Mouse (Mus musculus): Measurements from ENCODE around the gene Actc1. TPM values are rescaled to one million over a fixed set of nuclear protein-coding genes. Genes with fewer than 3 reads are reported as not detected.

Actc1 gene
- polyA plus RNA-seq, 1 experiment from 2014 or later, result 188 TPM

DNA sequence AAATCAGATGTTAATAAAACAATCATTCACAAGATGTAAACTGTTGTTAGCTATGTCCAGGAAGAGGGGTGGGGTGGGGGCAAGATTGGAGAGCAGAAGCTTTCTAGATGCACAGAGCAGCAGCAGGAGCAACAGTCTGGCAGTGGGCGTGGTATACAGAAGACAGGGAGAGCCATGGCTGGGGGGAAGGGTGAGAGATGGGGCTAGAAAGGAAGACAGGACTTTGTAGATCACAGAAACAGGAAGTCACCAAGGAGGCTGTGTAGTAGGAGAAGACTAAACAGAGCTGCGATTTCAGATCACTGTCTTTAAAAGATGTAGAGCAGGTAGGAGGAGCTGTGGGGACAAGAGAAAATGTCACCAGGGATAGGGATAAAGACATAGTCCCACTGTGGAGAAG, 21.1 kb downstream of the Actc1 start:
- Histone ChIP-seq H3K27me3 (ENCODE audit: control insufficient read depth, insufficient read depth, low read length) (no peaks in the 10 kb centered on the region), H3K4me2 (ENCODE audit: low read depth) (no peak overlapping the region), H3K9ac (ENCODE audit: low read length) (no peak overlapping the region), H3K27ac (ENCODE audit: low read depth, low read length) (no peak overlapping the region), H3K9me3 (ENCODE audit: control insufficient read depth, low read length) (no peaks in the 10 kb centered on the region), H3K36me3 (ENCODE audit: control insufficient read depth, insufficient read depth, low read length) (no peaks in the 10 kb centered on the region), H3K4me3 (ENCODE audit: low read depth, low read length) (no peak overlapping the region), H3K4me1 (ENCODE audit: control insufficient read depth, insufficient read depth, low read length) (no peaks in the 10 kb centered on the region)
- ATAC-seq (ENCODE audit: insufficient read depth, low FRiP score, low TSS enrichment), result no peak
- no peak for DNase-seq (ENCODE audit: low spot score)
- WGBS, result 55% methylated on average over 2 of the region's 2 CpGs

- no peaks in the 10 kb centered on the region for H3K27me3 ChIP-seq (ENCODE audit: control insufficient read depth, insufficient read depth, low read length)
- H3K4me1 ChIP-seq (ENCODE audit: control insufficient read depth, insufficient read depth, low read length), result no peaks in the 10 kb centered on the region
- H3K9ac ChIP-seq (ENCODE audit: low read length), result no peak overlapping the region
- no peak overlapping the region for H3K4me3 ChIP-seq (ENCODE audit: low read depth, low read length)
- no peak overlapping the region for H3K27ac ChIP-seq (ENCODE audit: low read depth, low read length)
- WGBS, result 93% methylated on average over 6 of the region's 6 CpGs
- no peaks in the 10 kb centered on the region for H3K36me3 ChIP-seq (ENCODE audit: control insufficient read depth, insufficient read depth, low read length)
- no peak overlapping the region for H3K4me2 ChIP-seq (ENCODE audit: low read depth)
- DNase-seq (ENCODE audit: low spot score) (no peak), ATAC-seq (ENCODE audit: insufficient read depth, low FRiP score, low TSS enrichment) (no peak)
- H3K9me3 ChIP-seq (ENCODE audit: control insufficient read depth, low read length), result no peaks in the 10 kb centered on the region
Observed at GRCm38 (mm10) chr2:114023383-114023782, 30.0 kb downstream of the Actc1 start.

- Histone ChIP-seq H3K27ac (ENCODE audit: low read depth, low read length) (no peak overlapping the region), H3K4me3 (ENCODE audit: low read depth, low read length) (no peak overlapping the region), H3K9ac (ENCODE audit: low read length) (no peak overlapping the region), H3K9me3 (ENCODE audit: control insufficient read depth, low read length) (no peaks in the 10 kb centered on the region), H3K4me2 (ENCODE audit: low read depth) (no peak overlapping the region), H3K27me3 (ENCODE audit: control insufficient read depth, insufficient read depth, low read length) (no peaks in the 10 kb centered on the region), H3K36me3 (ENCODE audit: control insufficient read depth, insufficient read depth, low read length) (no peaks in the 10 kb centered on the region), H3K4me1 (ENCODE audit: control insufficient read depth, insufficient read depth, low read length) (no peaks in the 10 kb centered on the region)
- no peak for DNase-seq (ENCODE audit: low spot score)
- ATAC-seq (ENCODE audit: insufficient read depth, low FRiP score, low TSS enrichment), result no peak
Observed at GRCm38 (mm10) chr2:114020210-114020563, 33.2 kb downstream of the Actc1 start.

GRCm38 (mm10) chr2:114019474-114020209, 33.7 kb downstream of the Actc1 start:
- Histone ChIP-seq H3K4me3 (ENCODE audit: low read depth, low read length) (no peak overlapping the region), H3K9me3 (ENCODE audit: control insufficient read depth, low read length) (no peaks in the 10 kb centered on the region), H3K27me3 (ENCODE audit: control insufficient read depth, insufficient read depth, low read length) (peaks cover 2% of the 10 kb centered on the region), H3K4me1 (ENCODE audit: control insufficient read depth, insufficient read depth, low read length) (no peaks in the 10 kb centered on the region), H3K27ac (ENCODE audit: low read depth, low read length) (no peak overlapping the region), H3K36me3 (ENCODE audit: control insufficient read depth, insufficient read depth, low read length) (no peaks in the 10 kb centered on the region), H3K9ac (ENCODE audit: low read length) (no peak overlapping the region), H3K4me2 (ENCODE audit: low read depth) (no peak overlapping the region)
- DNase-seq (ENCODE audit: low spot score) (no peak), ATAC-seq (ENCODE audit: insufficient read depth, low FRiP score, low TSS enrichment) (0 out of 2 replicates have a peak, but pooled peaks have one; percentile 10)
- WGBS, result 79% methylated on average over 11 of the region's 11 CpGs

DNA sequence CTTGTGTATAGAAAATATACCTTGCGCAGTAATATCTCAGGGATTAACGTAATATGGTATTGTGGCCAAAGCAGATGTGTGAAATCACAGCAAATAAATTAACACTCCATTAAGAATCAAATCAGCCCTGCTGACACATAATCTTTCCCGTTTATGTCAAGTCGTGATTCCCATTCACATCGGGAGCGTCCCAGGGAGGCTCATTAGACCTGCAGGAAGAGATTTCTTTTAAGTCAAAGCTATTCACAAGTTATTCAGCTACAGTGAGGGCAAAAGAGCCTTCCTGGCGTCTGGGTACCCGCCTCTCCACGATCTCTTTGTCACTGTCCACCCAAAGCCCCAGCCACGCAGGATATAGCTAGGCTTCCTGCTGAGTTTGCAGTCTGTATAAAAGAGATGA, 35.2 kb downstream of the Actc1 start:
- no peak overlapping the region for H3K4me2 ChIP-seq (ENCODE audit: low read depth)
- H3K36me3 ChIP-seq (ENCODE audit: control insufficient read depth, insufficient read depth, low read length), result no peaks in the 10 kb centered on the region
- H3K9me3 ChIP-seq (ENCODE audit: control insufficient read depth, low read length), result no peaks in the 10 kb centered on the region
- H3K4me1 ChIP-seq (ENCODE audit: control insufficient read depth, insufficient read depth, low read length), result no peaks in the 10 kb centered on the region
- H3K9ac ChIP-seq (ENCODE audit: low read length), result no peak overlapping the region
- no peak for DNase-seq (ENCODE audit: low spot score)
- no peak overlapping the region for H3K4me3 ChIP-seq (ENCODE audit: low read depth, low read length)
- no peak for ATAC-seq (ENCODE audit: insufficient read depth, low FRiP score, low TSS enrichment)
- WGBS, result 30% methylated on average over 10 of the region's 10 CpGs
- H3K27me3 ChIP-seq (ENCODE audit: control insufficient read depth, insufficient read depth, low read length), result peaks cover 16% of the 10 kb centered on the region
- no peak overlapping the region for H3K27ac ChIP-seq (ENCODE audit: low read depth, low read length)

GRCm38 (mm10) chr2:114014839-114015238, 38.5 kb downstream of the Actc1 start:
- DNase-seq (ENCODE audit: low spot score), result no peak
- H3K27me3 ChIP-seq (ENCODE audit: control insufficient read depth, insufficient read depth, low read length), result peaks cover 23% of the 10 kb centered on the region
- WGBS, result 76% methylated on average over 6 of the region's 6 CpGs
- no peak overlapping the region for H3K27ac ChIP-seq (ENCODE audit: low read depth, low read length)
- H3K4me2 ChIP-seq (ENCODE audit: low read depth), result no peak overlapping the region
- H3K9ac ChIP-seq (ENCODE audit: low read length), result no peak overlapping the region
- H3K36me3 ChIP-seq (ENCODE audit: control insufficient read depth, insufficient read depth, low read length), result no peaks in the 10 kb centered on the region
- no peak for ATAC-seq (ENCODE audit: insufficient read depth, low FRiP score, low TSS enrichment)
- no peaks in the 10 kb centered on the region for H3K9me3 ChIP-seq (ENCODE audit: control insufficient read depth, low read length)
- H3K4me1 ChIP-seq (ENCODE audit: control insufficient read depth, insufficient read depth, low read length), result no peaks in the 10 kb centered on the region
- no peak overlapping the region for H3K4me3 ChIP-seq (ENCODE audit: low read depth, low read length)

DNA sequence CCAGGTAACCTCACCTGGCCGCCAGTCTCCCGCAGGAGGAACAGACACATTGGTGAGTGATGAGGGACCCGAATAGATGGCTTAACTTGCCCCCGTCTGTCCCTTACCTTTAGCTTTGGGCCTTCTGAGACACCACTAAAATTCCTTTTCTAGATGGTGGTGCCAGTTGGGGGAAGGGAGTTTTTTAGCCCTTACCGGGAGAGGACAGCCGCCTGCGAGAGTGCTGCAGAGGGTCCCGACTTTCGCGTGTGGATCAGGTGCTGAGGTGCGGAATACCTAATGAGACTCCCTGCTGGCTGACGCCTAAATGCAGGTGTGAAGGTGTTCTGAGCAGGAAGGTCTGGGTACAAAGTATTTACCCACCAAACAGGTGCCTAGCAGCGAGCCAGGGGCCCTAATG, 39.5 kb downstream of the Actc1 start:
- peak overlapping the region; percentile 56 for H3K9ac ChIP-seq (ENCODE audit: low read length)
- H3K4me3 ChIP-seq (ENCODE audit: low read depth, low read length), result peak overlapping the region; percentile 52
- no peaks in the 10 kb centered on the region for H3K9me3 ChIP-seq (ENCODE audit: control insufficient read depth, low read length)
- no peak for DNase-seq (ENCODE audit: low spot score)
- H3K27me3 ChIP-seq (ENCODE audit: control insufficient read depth, insufficient read depth, low read length), result peaks cover 23% of the 10 kb centered on the region
- peak overlapping the region; percentile 90 for H3K4me2 ChIP-seq (ENCODE audit: low read depth)
- 0% methylated on average over 13 of the region's 13 CpGs for WGBS
- H3K36me3 ChIP-seq (ENCODE audit: control insufficient read depth, insufficient read depth, low read length), result no peaks in the 10 kb centered on the region
- H3K4me1 ChIP-seq (ENCODE audit: control insufficient read depth, insufficient read depth, low read length), result no peaks in the 10 kb centered on the region
- no peak overlapping the region for H3K27ac ChIP-seq (ENCODE audit: low read depth, low read length)
- ATAC-seq (ENCODE audit: insufficient read depth, low FRiP score, low TSS enrichment), result 0 out of 2 replicates have a peak, but pooled peaks have one; percentile 21

- Histone ChIP-seq H3K9me3 (ENCODE audit: control insufficient read depth, low read length) (no peaks in the 10 kb centered on the region), H3K27ac (ENCODE audit: low read depth, low read length) (no peak within 1 kb of the TSS), H3K4me3 (ENCODE audit: low read depth, low read length) (peak within 1 kb of the TSS; percentile 52), H3K27me3 (ENCODE audit: control insufficient read depth, insufficient read depth, low read length) (peaks cover 23% of the 10 kb centered on the region), H3K4me1 (ENCODE audit: control insufficient read depth, insufficient read depth, low read length) (no peaks in the 10 kb centered on the region), H3K9ac (ENCODE audit: low read length) (peak within 1 kb of the TSS; percentile 56), H3K36me3 (ENCODE audit: control insufficient read depth, insufficient read depth, low read length) (no peaks in the 10 kb centered on the region), H3K4me2 (ENCODE audit: low read depth) (peak within 1 kb of the TSS; percentile 90)
- DNase-seq (ENCODE audit: low spot score), result peak; percentile 48
- under 1% methylated on average over 53 of the region's 60 CpGs for WGBS
- ATAC-seq (ENCODE audit: insufficient read depth, low FRiP score, low TSS enrichment), result peak; percentile 70
Observed at GRCm38 (mm10) chr2:114013295-114013771, 40.0 kb downstream of the Actc1 start, which contains the start of gene Gjd2. Gene Gjd2, minus strand, starts transcription at chr2:114013619.

DNA sequence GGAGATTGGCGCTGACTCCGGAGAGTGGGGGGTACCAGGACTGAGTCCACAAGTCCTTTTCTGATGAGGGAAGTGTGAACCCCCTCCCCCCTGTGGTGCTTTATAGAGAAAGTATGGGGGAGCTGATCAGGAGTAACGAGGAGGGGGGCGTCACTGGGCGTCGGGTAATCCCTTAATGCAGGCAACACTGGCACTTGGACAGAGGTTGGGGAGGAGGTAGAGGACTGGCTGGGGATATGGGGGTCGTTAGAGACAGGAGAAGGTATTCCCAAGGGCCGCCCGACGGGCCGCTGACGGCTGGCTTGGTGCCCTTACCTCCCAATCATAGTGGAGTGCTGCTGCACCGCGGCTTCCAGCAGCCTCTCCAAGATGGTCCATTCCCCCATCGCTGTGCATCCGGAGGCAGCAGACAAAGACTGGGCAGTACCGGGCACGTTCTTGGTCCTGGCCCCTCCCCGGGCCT, 40.6 kb downstream of the Actc1 start:
- Histone ChIP-seq H3K9me3 (ENCODE audit: control insufficient read depth, low read length) (no peaks in the 10 kb centered on the region), H3K27ac (ENCODE audit: low read depth, low read length) (no peak overlapping the region), H3K4me2 (ENCODE audit: low read depth) (peak overlapping the region; percentile 90), H3K27me3 (ENCODE audit: control insufficient read depth, insufficient read depth, low read length) (peaks cover 23% of the 10 kb centered on the region), H3K4me1 (ENCODE audit: control insufficient read depth, insufficient read depth, low read length) (no peaks in the 10 kb centered on the region), H3K9ac (ENCODE audit: low read length) (peak overlapping the region; percentile 56), H3K36me3 (ENCODE audit: control insufficient read depth, insufficient read depth, low read length) (no peaks in the 10 kb centered on the region), H3K4me3 (ENCODE audit: low read depth, low read length) (peak overlapping the region; percentile 52)
- 4% methylated on average over 19 of the region's 19 CpGs for WGBS
- DNase-seq (ENCODE audit: low spot score), result peak; percentile 35
- ATAC-seq (ENCODE audit: insufficient read depth, low FRiP score, low TSS enrichment), result peak; percentile 65

All from neural tube, embryonic 11.5 days (tissue).